Mouse (Mus musculus) intestine, embryonic 15.5 days (tissue): ENCODE measurements around the gene Klk1. TPM values are rescaled to one million over a fixed set of nuclear protein-coding genes. Genes with fewer than 3 reads are reported as not detected.

Experiments
- polyA plus RNA-seq: library from polyadenylated mRNA; unstranded; fragments of >200 nt; fragmentation: Nextera tagmentation; extraction: Ambion mirVana; gene quantifications from 2 replicates; pipeline ENCODE4 v1.2.1, GENCODE M21; 2015

Gene Klk1
- polyA plus RNA-seq, 1 experiment from 2014 or later, result 13.1 TPM

Other genes with a start within 250 kb of the Klk1 start
- not detected in 2 replicates for gene Klk1b9, start 249.3 kb upstream of the Klk1 start, polyA plus RNA-seq
- gene Klk1b11, start 229.5 kb upstream of the Klk1 start, polyA plus RNA-seq, result not detected in 2 replicates
- not detected in 2 replicates for gene Klk1b26, start 213.2 kb upstream of the Klk1 start, polyA plus RNA-seq
- not detected in 2 replicates for gene Klk1b27, start 173.1 kb upstream of the Klk1 start, polyA plus RNA-seq
- gene Klk1b21, start 123.0 kb upstream of the Klk1 start, polyA plus RNA-seq, result not detected in 2 replicates
- gene Klk1b22, start 112.7 kb upstream of the Klk1 start, polyA plus RNA-seq, result not detected in 2 replicates
- 0.11 TPM in 1 of 2 replicates, not detected in the other for gene Klk1b16, start 88.6 kb upstream of the Klk1 start, polyA plus RNA-seq
- gene Klk1b24, start 37.1 kb upstream of the Klk1 start, polyA plus RNA-seq, result 0.52 TPM in 1 of 2 replicates, not detected in the other
- 0.38 and 0.51 TPM in 2 replicates for gene Klk1b3, start 27.2 kb upstream of the Klk1 start, polyA plus RNA-seq
- not detected in 2 replicates for gene Klk1b4, start 17.9 kb upstream of the Klk1 start, polyA plus RNA-seq
- gene Klk1b5, start 9.4 kb upstream of the Klk1 start, polyA plus RNA-seq, result not detected in 2 replicates
- gene Gm36864, start 10.8 kb downstream of the Klk1 start, polyA plus RNA-seq, result not detected in 2 replicates
- gene 1700028J19Rik, start 21.3 kb downstream of the Klk1 start, polyA plus RNA-seq, result 1.3 and 1.6 TPM in 2 replicates
- 124 and 127 TPM in 2 replicates for gene 2410002F23Rik, start 21.4 kb downstream of the Klk1 start, polyA plus RNA-seq
- not detected in 2 replicates for gene Acp4, start 32.0 kb downstream of the Klk1 start, polyA plus RNA-seq
- not detected in 2 replicates for gene Gm15517, start 36.1 kb downstream of the Klk1 start, polyA plus RNA-seq
- 7.2 and 8.0 TPM in 2 replicates for gene Clec11a, start 81.5 kb downstream of the Klk1 start, polyA plus RNA-seq
- 1.7 and 1.9 TPM in 2 replicates for gene Shank1, start 84.9 kb downstream of the Klk1 start, polyA plus RNA-seq
- 0.90 and 1.9 TPM in 2 replicates for gene Syt3, start 158.7 kb downstream of the Klk1 start, polyA plus RNA-seq
- 0.48 and 0.99 TPM in 2 replicates for gene 1700008O03Rik, start 160.5 kb downstream of the Klk1 start, polyA plus RNA-seq
- 0.82 and 0.86 TPM in 2 replicates for gene Lrrc4b, start 203.7 kb downstream of the Klk1 start, polyA plus RNA-seq
- 0.70 and 1.2 TPM in 2 replicates for gene Aspdh, start 240.0 kb downstream of the Klk1 start, polyA plus RNA-seq
- 76.0 and 87.3 TPM in 2 replicates for gene Josd2, start 242.6 kb downstream of the Klk1 start, polyA plus RNA-seq